Mouse (Mus musculus) cerebellum, adult 2 months (tissue): ENCODE results near the gene Fbln5.

Source experiments
- CTCF ChIP-seq: fragments of 200-500 bp; IDR thresholded peaks from 2 replicates; pipeline ENCODE4 v1.5.1; 2011; ENCODE audit warnings: low read depth, mild to moderate bottlenecking, control low read depth, low read length, moderate library complexity, borderline replicate concordance; ENCODE audit not compliant: insufficient read depth
- POLR2A ChIP-seq: fragments of 200-500 bp; IDR thresholded peaks from 2 replicates; pipeline ENCODE4 v1.6.1; 2011; ENCODE audit warnings: low read length, control low read depth, borderline replicate concordance; ENCODE audit not compliant: insufficient read depth

DNA sequence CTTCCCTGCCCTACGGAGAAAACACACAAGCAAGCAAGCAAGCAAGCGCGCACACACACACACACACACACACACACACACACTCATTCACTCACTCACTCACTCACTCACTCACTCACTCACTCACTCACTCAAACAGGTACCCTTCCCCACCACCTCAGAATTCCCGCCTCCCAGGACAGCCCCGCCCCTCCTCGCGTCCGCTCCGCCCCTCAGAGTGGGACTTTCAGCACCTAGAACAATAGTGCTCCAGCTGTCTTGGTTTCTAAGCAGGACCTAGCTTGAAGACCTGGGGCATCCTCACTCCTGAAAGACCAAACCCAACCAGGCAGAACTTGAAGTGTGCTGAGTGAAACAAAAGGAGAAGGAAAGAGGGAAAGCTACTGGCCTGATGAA is 100.1 kb downstream of the Fbln5 start:
- no peak for TF ChIP-seq CTCF
- no peak for TF ChIP-seq POLR2A
